ENCODE assay signal across 26 mouse cellular contexts in genomic region chr16:8716300-8716699, GRCm38 (mm10). TPM values are rescaled to one million over a fixed set of nuclear protein-coding genes. Genes with fewer than 3 reads are reported as not detected.
DNase-seq lines count a peak whose midpoint lies in the region; ATAC-seq and TF ChIP-seq lines count a peak whose summit lies in the region.
"Had no signal": no experiment of that assay in that cellular context is flagged by ENCODE, and none has a peak within 500 bp of the region (broad histone marks: within the 10 kb centered on the region; RNA-seq: fewer than 3 reads in every experiment).

No protein-coding gene starts in this region.

- 0 out of 2 replicates have a peak, but pooled peaks have one; percentile 28 for ATAC-seq in stomach, embryonic 14.5 days (ENCODE audit: insufficient number of reproducible peaks, insufficient read depth, low FRiP score, low read depth)
- no peak for ATAC-seq in stomach, postnatal 0 days (ENCODE audit: low FRiP score, low TSS enrichment)
- ATAC-seq: CD4-positive, CD25-positive, alpha-beta regulatory T cell, adult 4 months; forebrain, embryonic 13.5 days; forebrain, embryonic 15.5 days; forebrain, postnatal 0 days had no signal

- in situ Hi-C loops in CH12.LX (cut with MboI; ENCODE audit: low pct_ligation_motif_present, low pct_unique_long_range_greater_than_20kb, low sequenced_read_pairs): no loop called here

- peaks cover 92% of the 10 kb centered on the region for H3K79me2 ChIP-seq in CH12.LX (replicated peaks; ENCODE audit: control insufficient read depth, extremely low read depth, insufficient read depth, poor library complexity, severe bottlenecking)

- DNase-seq in stomach, postnatal 0 days (ENCODE audit: low spot score): no peak
- no peak for DNase-seq in CH12.LX (ENCODE audit: extremely low read depth)
- DNase-seq in kidney, adult 9 months: no peak
- DNase-seq in right cerebral cortex, postnatal 10 days (ENCODE audit: low spot score in 2 of 2): no peak
- DNase-seq: adrenal gland, adult 2 months; adrenal gland, postnatal 25 days; cerebellum, adult 11 months; cerebellum, adult 2 months; cerebellum, adult 9-10 months; cerebellum, postnatal 10 days; cerebellum, postnatal 25 days; forebrain, postnatal 0 days had no signal

- H3K9ac ChIP-seq in stomach, embryonic 14.5 days (replicated peaks; ENCODE audit: low read depth, low read length): no peak overlapping the region
- no peak overlapping the region for H3K9ac ChIP-seq in stomach, postnatal 0 days (ENCODE audit: low read length)
- H3K9ac ChIP-seq in CH12.LX (ENCODE audit: insufficient read depth, low read depth): no peak overlapping the region
- H3K9ac ChIP-seq: embryonic facial prominence, embryonic 12.5 days; forebrain, embryonic 13.5 days; forebrain, embryonic 15.5 days; forebrain, postnatal 0 days had no signal

- H3K9me3 ChIP-seq in stomach, embryonic 14.5 days (ENCODE audit: control insufficient read depth, low read depth, low read length): no peaks in the 10 kb centered on the region
- H3K9me3 ChIP-seq in stomach, postnatal 0 days (ENCODE audit: control insufficient read depth, low read length): no peaks in the 10 kb centered on the region
- no peaks in the 10 kb centered on the region for H3K9me3 ChIP-seq in CH12.LX (replicated peaks; ENCODE audit: low read length)
- H3K9me3 ChIP-seq: embryonic facial prominence, embryonic 10.5 days; embryonic facial prominence, embryonic 12.5 days; forebrain, embryonic 13.5 days; forebrain, embryonic 15.5 days had no signal

- WGBS in stomach, embryonic 14.5 days: 40% methylated on average over 6 of the region's 6 CpGs
- WGBS in stomach, postnatal 0 days: 40% methylated on average over 6 of the region's 6 CpGs

- no peaks in the 10 kb centered on the region for H3K27me3 ChIP-seq in stomach, embryonic 14.5 days (ENCODE audit: control insufficient read depth, insufficient read depth, low read length)
- H3K27me3 ChIP-seq in stomach, postnatal 0 days (ENCODE audit: control insufficient read depth, insufficient read depth, low read length): no peaks in the 10 kb centered on the region
- H3K27me3 ChIP-seq in CH12.LX (replicated peaks): no peaks in the 10 kb centered on the region
- H3K27me3 ChIP-seq: embryonic facial prominence, embryonic 12.5 days; forebrain, embryonic 13.5 days; forebrain, embryonic 15.5 days had no signal

- H3K4me3 ChIP-seq in stomach, embryonic 14.5 days (ENCODE audit: low read depth, low read length): no peak overlapping the region
- H3K4me3 ChIP-seq in stomach, postnatal 0 days (ENCODE audit: low read depth, low read length): no peak overlapping the region
- H3K4me3 ChIP-seq in CH12.LX (replicated peaks in 1 of 3; ENCODE audit: low read depth in 2 of 3, low read length in 2 of 3, poor library complexity in 1 of 3): no peak overlapping the region
- H3K4me3 ChIP-seq: embryonic facial prominence, embryonic 10.5 days; embryonic facial prominence, embryonic 12.5 days; forebrain, embryonic 13.5 days; forebrain, embryonic 15.5 days had no signal

- TF ChIP-seq EP300 in stomach, postnatal 0 days (optimal IDR thresholded peaks at IDR 0.05): no peak
- no peak for TF ChIP-seq EP300 in CH12.LX (IDR thresholded peaks at IDR 0.05; ENCODE audit: low read length)

- peaks cover 44% of the 10 kb centered on the region for H3K36me3 ChIP-seq in stomach, embryonic 14.5 days (ENCODE audit: control insufficient read depth, insufficient read depth, low read length)
- peaks cover 9% of the 10 kb centered on the region; the same call in 1 of the 2 replicates for H3K36me3 ChIP-seq in stomach, postnatal 0 days (ENCODE audit: control insufficient read depth, insufficient read depth, low read length)
- peaks cover 41 to 83% of the 10 kb centered on the region in 2 experiments for H3K36me3 ChIP-seq in CH12.LX (replicated peaks in 1 of 2; ENCODE audit: control insufficient read depth in 1 of 2, insufficient read depth in 1 of 2, low read length in 1 of 2)

- dilution Hi-C loops in CH12.LX (cut with MboI; ENCODE audit: extremely low pct_ligation_motif_present, extremely low pct_unique_long_range_greater_than_20kb, low sequenced_read_pairs): no loop called here

- TF ChIP-seq RAD21 in CH12.LX (IDR thresholded peaks at IDR 0.05; ENCODE audit: low read depth, low read length): no peak

- 0 out of 2 replicates have a peak overlapping the region, but pooled peaks have one; percentile 52 for H3K27ac ChIP-seq in stomach, embryonic 14.5 days (ENCODE audit: low read length)
- H3K27ac ChIP-seq in stomach, postnatal 0 days (replicated peaks): no peak overlapping the region
- H3K27ac ChIP-seq in CH12.LX (ENCODE audit: insufficient read depth, low read depth): peak overlapping the region; percentile 51
- H3K27ac ChIP-seq: embryonic facial prominence, embryonic 10.5 days; forebrain, embryonic 13.5 days; forebrain, embryonic 15.5 days had no signal

- no peak for TF ChIP-seq CTCF in stomach, postnatal 0 days (IDR thresholded peaks at IDR 0.05; ENCODE audit: low read depth)
- no peak for TF ChIP-seq CTCF in CH12.LX (conservative IDR thresholded peaks at IDR 0.05 in 1 of 2, IDR thresholded peaks at IDR 0.05 in 1 of 2; ENCODE audit: low read depth in 2 of 2, low read length in 2 of 2)

- H3K4me1 ChIP-seq in stomach, embryonic 14.5 days (ENCODE audit: control insufficient read depth, insufficient read depth, low read length): peaks cover 10% of the 10 kb centered on the region
- no peaks in the 10 kb centered on the region; the same call in none of the 2 replicates for H3K4me1 ChIP-seq in stomach, postnatal 0 days (replicated peaks; ENCODE audit: control insufficient read depth, insufficient read depth)
- peaks cover 23 to 83% of the 10 kb centered on the region in 2 experiments for H3K4me1 ChIP-seq in CH12.LX (ENCODE audit: control insufficient read depth in 1 of 2, insufficient read depth in 2 of 2)

- no peak overlapping the region for H3K4me2 ChIP-seq in stomach, embryonic 14.5 days (replicated peaks; ENCODE audit: low read depth, low read length)
- H3K4me2 ChIP-seq in stomach, postnatal 0 days (replicated peaks; ENCODE audit: low read depth): no peak overlapping the region
- peak overlapping the region; percentile 27 for H3K4me2 ChIP-seq in CH12.LX (ENCODE audit: insufficient read depth, low read depth, poor library complexity, severe bottlenecking)
- H3K4me2 ChIP-seq: embryonic facial prominence, embryonic 12.5 days; forebrain, embryonic 13.5 days; forebrain, embryonic 15.5 days had no signal

- TF ChIP-seq POLR2A in CH12.LX (IDR thresholded peaks at IDR 0.05; ENCODE audit: low read depth, low read length): no peak

TF ChIP-seq in CH12.LX, 34 proteins besides CTCF, POLR2A, EP300 and RAD21:
- TF ChIP-seq SIN3A (IDR thresholded peaks at IDR 0.05; ENCODE audit: low read length): peak; percentile 22; the same call in 1 of the 2 replicates
- peak; percentile 17; the same call in 1 of the 2 replicates for TF ChIP-seq MAX (IDR thresholded peaks at IDR 0.05; ENCODE audit: low read length)
- TF ChIP-seq NELFE (IDR thresholded peaks at IDR 0.05; ENCODE audit: low read depth, low read length): no peak

RNA-seq across cellular contexts. Expression of gene Gm5767, which starts 35.7 kb away (rescaled TPM):
- polyA plus RNA-seq in stomach, embryonic 14.5 days (2014; fragmentation: Nextera tagmentation; extraction: Ambion mirVana): not detected in 2 replicates
- not detected in 2 replicates for polyA plus RNA-seq in stomach, postnatal 0 days (2015; fragmentation: Nextera tagmentation; extraction: Ambion mirVana)
- total RNA-seq in CH12.LX (2012; rRNA removed) (not detected in 2 replicates), CH12.LX (2014; rRNA removed) (not detected in 2 replicates)
- not detected in 2 replicates for polyA plus RNA-seq in CH12.LX (2012; ENCODE audit: insufficient read length, low read depth)
- total RNA-seq: adrenal gland, adult 2 months; adrenal gland, postnatal 10 days; adrenal gland, postnatal 25 days; adrenal gland, postnatal 4 days; ES-E14; forebrain, postnatal 0 days; MEL had no signal
- polyA plus RNA-seq: brain, embryonic 14.5 days; CD4-positive, CD25-positive, alpha-beta regulatory T cell, adult 4 months; cerebellum, adult 2 months; cortical plate, adult 2 months; embryonic facial prominence, embryonic 10.5 days; embryonic facial prominence, embryonic 12.5 days; embryonic facial prominence, embryonic 14.5 days; forebrain, embryonic 11.5 days; forebrain, embryonic 13.5 days; forebrain, embryonic 15.5 days; forebrain, postnatal 0 days had no signal

RNA-seq across cellular contexts. Expression of gene Carhsp1, which starts 44.3 kb away (rescaled TPM):
- 35.3 and 37.0 TPM in 2 replicates for polyA plus RNA-seq in stomach, embryonic 14.5 days (2014; fragmentation: Nextera tagmentation; extraction: Ambion mirVana)
- 53.1 and 53.8 TPM in 2 replicates for polyA plus RNA-seq in stomach, postnatal 0 days (2015; fragmentation: Nextera tagmentation; extraction: Ambion mirVana)
- total RNA-seq in CH12.LX (2012; rRNA removed) (26.0 and 28.4 TPM in 2 replicates), CH12.LX (2014; rRNA removed) (27.8 and 29.7 TPM in 2 replicates)
- 24.4 and 26.2 TPM in 2 replicates for polyA plus RNA-seq in CH12.LX (2012; ENCODE audit: insufficient read length, low read depth)
